Mouse (Mus musculus) midbrain, embryonic 16.5 days (tissue): ENCODE measurements around the gene Zeb2. TPM values are rescaled to one million over a fixed set of nuclear protein-coding genes. Genes with fewer than 3 reads are reported as not detected.
"Not testable (repeated sequence)": the region's sequence is repeated elsewhere in the genome, so short reads cannot be mapped to it uniquely, and the experiment has no call there.

Source experiments
- ATAC-seq: fragments of 200-750 bp; cut with Nextera tagmentation; 2 replicates; pipeline ENCODE4 v1.8.0; 2017; ENCODE audit warnings: moderate TSS enrichment
- H3K27ac ChIP-seq: fragments of 300-500 bp; sonication (generic); 2 replicates; pipeline ENCODE4 v1.5.1; 2014; ENCODE audit warnings: mild to moderate bottlenecking, low read length, mixed read lengths
- H3K27me3 ChIP-seq: fragments of 300-500 bp; sonication (generic); 2 replicates; pipeline ENCODE4 v1.6.1; 2014; ENCODE audit warnings: low read depth, low read length, mixed read lengths; ENCODE audit not compliant: control insufficient read depth, insufficient read depth
- H3K36me3 ChIP-seq: fragments of 300-500 bp; sonication (generic); 2 replicates; pipeline ENCODE4 v1.6.1; 2014; ENCODE audit warnings: mild to moderate bottlenecking, low read length, moderate library complexity, mixed read lengths; ENCODE audit not compliant: control insufficient read depth, insufficient read depth
- H3K4me1 ChIP-seq: fragments of 300-500 bp; sonication (generic); 2 replicates; pipeline ENCODE4 v1.6.1; 2014; ENCODE audit warnings: mild to moderate bottlenecking, low read length, mixed read lengths; ENCODE audit not compliant: control insufficient read depth, insufficient read depth
- H3K4me2 ChIP-seq: fragments of 300-500 bp; sonication (generic); 2 replicates; pipeline ENCODE4 v1.6.1; 2014; ENCODE audit warnings: mild to moderate bottlenecking, low read length, mixed read lengths
- H3K4me3 ChIP-seq: fragments of 300-500 bp; sonication (generic); 2 replicates; pipeline ENCODE4 v1.5.1; 2014; ENCODE audit warnings: low read depth, mild to moderate bottlenecking, low read length, moderate library complexity, mixed read lengths
- H3K9ac ChIP-seq: fragments of 300-500 bp; sonication (generic); 2 replicates; pipeline ENCODE4 v1.6.1; 2014; ENCODE audit warnings: low read depth, low read length, mixed read lengths
- H3K9me3 ChIP-seq: fragments of 300-500 bp; sonication (generic); replicated peaks from 2 replicates; pipeline ENCODE4 v1.6.1; 2014; ENCODE audit warnings: mild to moderate bottlenecking, low read length, mixed read lengths; ENCODE audit not compliant: control insufficient read depth, poor library complexity, severe bottlenecking
- WGBS: fragments of 180-500 bp; shearing (Covaris S2); extraction: QIAGEN DNeasy Blood & Tissue Kit; methylation state at CpG from one replicate; pipeline ENCODE4 v1.1.7; 2014; 5-methylcytosine and 5-hydroxymethylcytosine counted together
- polyA plus RNA-seq: library from polyadenylated mRNA; unstranded; fragments of >200 nt; fragmentation: Nextera tagmentation; extraction: Ambion mirVana; gene quantifications from 2 replicates; pipeline ENCODE4 v1.2.1, GENCODE M21; 2015

Zeb2 gene
- polyA plus RNA-seq, 1 experiment from 2014 or later: 26.7 TPM

- 9% methylated on average over 6 of the region's 6 CpGs for WGBS
- Histone ChIP-seq H3K4me1 (peaks cover 23% of the 10 kb centered on the region), H3K9ac (no peak overlapping the region), H3K9me3 (no peaks in the 10 kb centered on the region), H3K27ac (no peak overlapping the region; the same call in 1 of the 2 replicates), H3K36me3 (no peaks in the 10 kb centered on the region), H3K4me2 (peak overlapping the region; percentile 66), H3K4me3 (no peak overlapping the region), H3K27me3 (no peaks in the 10 kb centered on the region)
- ATAC-seq: no peak
Observed at GRCm38 (mm10) chr2:45115211-45115610, 2.0 kb downstream of the Zeb2 start.

DNA sequence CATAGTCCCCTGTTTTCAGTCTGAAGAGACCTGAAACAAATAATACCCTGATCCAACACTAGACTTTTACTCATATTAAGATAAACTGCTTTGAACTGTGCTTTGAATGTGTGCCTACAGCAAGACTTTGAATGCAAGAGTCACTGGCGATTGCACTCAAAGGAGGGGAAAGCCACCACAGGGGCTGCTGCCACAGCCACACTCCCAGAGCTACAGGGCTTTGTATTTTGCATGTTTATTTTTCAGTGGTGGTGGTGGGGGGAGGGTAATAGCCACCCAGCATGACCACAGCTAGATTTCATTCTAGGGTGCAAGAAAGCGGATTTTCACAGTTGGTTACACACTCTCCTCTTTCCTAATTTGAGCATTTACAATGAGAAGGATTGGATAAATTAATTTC lies 2.6 kb downstream of the Zeb2 start:
- no peaks in the 10 kb centered on the region for H3K27me3 ChIP-seq
- H3K9ac ChIP-seq: no peak overlapping the region
- H3K4me1 ChIP-seq: peaks cover 23% of the 10 kb centered on the region
- peak overlapping the region; percentile 60; the same call in 1 of the 2 replicates for H3K27ac ChIP-seq
- H3K4me3 ChIP-seq: no peak overlapping the region
- H3K36me3 ChIP-seq: no peaks in the 10 kb centered on the region
- H3K9me3 ChIP-seq: no peaks in the 10 kb centered on the region
- ATAC-seq: no peak
- peak overlapping the region; percentile 7 for H3K4me2 ChIP-seq
- WGBS: 22% methylated on average over 2 of the region's 2 CpGs

GRCm38 (mm10) chr2:45113912-45114311 lies 3.3 kb downstream of the Zeb2 start:
- Histone ChIP-seq H3K4me3 (no peak overlapping the region), H3K36me3 (no peaks in the 10 kb centered on the region), H3K27me3 (no peaks in the 10 kb centered on the region), H3K27ac (peak overlapping the region; percentile 8; the same call in 1 of the 2 replicates), H3K9ac (no peak overlapping the region), H3K9me3 (no peaks in the 10 kb centered on the region), H3K4me1 (peaks cover 23% of the 10 kb centered on the region), H3K4me2 (peak overlapping the region; percentile 88)
- ATAC-seq: no peak
- WGBS: 17% methylated on average over 3 of the region's 3 CpGs

- no peaks in the 10 kb centered on the region for H3K27me3 ChIP-seq
- H3K9ac ChIP-seq: peak overlapping the region; percentile 39
- H3K4me2 ChIP-seq: peak overlapping the region; percentile 88
- H3K27ac ChIP-seq: peak overlapping the region; percentile 70
- H3K9me3 ChIP-seq: no peaks in the 10 kb centered on the region
- peak overlapping the region; percentile 62 for H3K4me3 ChIP-seq
- H3K36me3 ChIP-seq: no peaks in the 10 kb centered on the region
- H3K4me1 ChIP-seq: peaks cover 23% of the 10 kb centered on the region
- ATAC-seq: no peak
- WGBS: 1% methylated on average over 23 of the region's 25 CpGs
Observed at GRCm38 (mm10) chr2:45112891-45113683, 4.1 kb downstream of the Zeb2 start.

- Histone ChIP-seq H3K27me3 (no peaks in the 10 kb centered on the region), H3K4me1 (peaks cover 24% of the 10 kb centered on the region), H3K4me2 (peak overlapping the region; percentile 88), H3K4me3 (peak overlapping the region; percentile 62), H3K9me3 (no peaks in the 10 kb centered on the region), H3K9ac (peak overlapping the region; percentile 39), H3K36me3 (no peaks in the 10 kb centered on the region), H3K27ac (peak overlapping the region; percentile 70)
- WGBS: 3% methylated on average over 9 of the region's 9 CpGs
- no peak for ATAC-seq
Observed at GRCm38 (mm10) chr2:45112021-45112747, 5.0 kb downstream of the Zeb2 start.

- H3K27ac ChIP-seq: peak overlapping the region; percentile 91; the same call in 1 of the 2 replicates
- peak overlapping the region; percentile 80; the same call in 1 of the 2 replicates for H3K9ac ChIP-seq
- H3K4me2 ChIP-seq: peak overlapping the region; percentile 88
- not testable (repeated sequence) for H3K36me3 ChIP-seq, ATAC-seq, H3K9me3 ChIP-seq, H3K27me3 ChIP-seq
- 3% methylated on average over 3 of the region's 3 CpGs for WGBS
- H3K4me1 ChIP-seq: peaks cover 24% of the 10 kb centered on the region
- peak overlapping the region; percentile 62 for H3K4me3 ChIP-seq
Observed at GRCm38 (mm10) chr2:45111571-45111970, 5.6 kb downstream of the Zeb2 start.

GRCm38 (mm10) chr2:45110757-45111411 lies 6.3 kb downstream of the Zeb2 start:
- no peaks in the 10 kb centered on the region for H3K36me3 ChIP-seq
- peaks cover 23% of the 10 kb centered on the region for H3K4me1 ChIP-seq
- no peaks in the 10 kb centered on the region for H3K27me3 ChIP-seq
- H3K27ac ChIP-seq: peak overlapping the region; percentile 91
- WGBS: under 1% methylated on average over 20 of the region's 20 CpGs
- H3K9ac ChIP-seq: peak overlapping the region; percentile 80
- no peaks in the 10 kb centered on the region for H3K9me3 ChIP-seq
- H3K4me3 ChIP-seq: peak overlapping the region; percentile 62
- ATAC-seq: no peak
- peak overlapping the region; percentile 88 for H3K4me2 ChIP-seq

DNA sequence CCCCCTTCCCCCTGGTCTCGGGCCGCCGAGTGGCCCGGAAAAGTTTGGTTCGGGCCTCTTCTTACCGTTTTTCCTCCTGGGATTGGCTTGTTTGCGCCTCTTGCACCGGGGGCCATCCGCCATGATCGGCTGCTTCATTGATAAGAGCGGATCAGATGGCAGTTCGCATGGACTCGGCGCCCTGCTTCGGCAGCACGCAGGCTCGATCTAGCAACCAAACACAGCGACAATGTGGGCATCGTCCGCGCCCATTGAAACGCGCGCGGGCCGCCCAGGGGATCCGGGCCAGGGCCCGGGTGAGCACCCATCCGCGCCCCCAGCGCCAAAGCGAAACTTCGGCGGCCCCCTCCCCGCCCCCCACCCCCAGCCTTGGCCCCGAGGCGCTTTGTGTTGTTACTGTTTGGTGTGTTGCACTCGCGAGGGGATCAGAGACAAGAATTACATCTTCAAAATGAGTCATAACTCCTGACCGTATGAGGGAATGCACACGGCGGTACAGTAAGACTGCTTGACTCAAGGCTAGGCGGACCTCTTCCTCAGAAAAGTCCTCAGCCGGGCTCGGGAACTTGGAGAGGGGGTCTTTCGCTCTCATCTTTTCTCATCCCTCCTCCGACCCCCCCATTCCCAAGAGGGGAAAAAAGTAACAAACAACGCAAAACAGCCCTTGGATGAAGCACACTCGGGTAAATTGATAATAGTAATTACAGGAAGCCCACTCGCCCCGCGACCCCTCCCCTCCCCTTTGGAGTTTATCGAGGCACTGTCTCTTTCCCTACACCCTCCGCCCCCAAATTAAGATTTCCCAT lies 7.0 kb downstream of the Zeb2 start:
- H3K27ac ChIP-seq: peak overlapping the region; percentile 91
- H3K27me3 ChIP-seq: no peaks in the 10 kb centered on the region
- H3K9ac ChIP-seq: peak overlapping the region; percentile 80
- peak; percentile 54 for ATAC-seq
- peak overlapping the region; percentile 62 for H3K4me3 ChIP-seq
- WGBS: 0% methylated on average over 54 of the region's 54 CpGs
- H3K9me3 ChIP-seq: no peaks in the 10 kb centered on the region
- H3K4me2 ChIP-seq: peak overlapping the region; percentile 88
- H3K36me3 ChIP-seq: no peaks in the 10 kb centered on the region
- peaks cover 21% of the 10 kb centered on the region for H3K4me1 ChIP-seq
